Mouse (Mus musculus) heart, adult 2 months (tissue): Measurements from ENCODE around the gene Ubc. TPM values are rescaled to one million over a fixed set of nuclear protein-coding genes. Genes with fewer than 3 reads are reported as not detected.
A peak's percentile ranks its signal among the peaks of the same experiment; 100 is the strongest.

ENCODE experiments used
- DNase-seq, 2 experiments: peaks; one replicate each; pipeline ENCODE4 v3.0.0; 2021
- H3K27ac ChIP-seq: fragments of 200-600 bp; 2 replicates; pipeline ENCODE4 v1.8.1; 2022
- H3K27me3 ChIP-seq: fragments of 200-500 bp; 2 replicates; pipeline ENCODE4 v1.6.1; 2012; ENCODE audit warnings: mild to moderate bottlenecking, low read length, inconsistent platforms, mixed read lengths; ENCODE audit not compliant: control insufficient read depth, insufficient read depth
- H3K36me3 ChIP-seq: fragments of 200-500 bp; 2 replicates; pipeline ENCODE4 v1.6.1; 2012; ENCODE audit warnings: low read length, inconsistent platforms; ENCODE audit not compliant: control insufficient read depth, insufficient read depth
- H3K4me1 ChIP-seq: fragments of 200-500 bp; 2 replicates; pipeline ENCODE4 v1.6.1; 2011; ENCODE audit warnings: low read length; ENCODE audit not compliant: control insufficient read depth, insufficient read depth
- H3K4me3 ChIP-seq: fragments of 200-600 bp; 2 replicates; pipeline ENCODE4 v1.8.1; 2022
- H3K79me2 ChIP-seq: fragments of 200-500 bp; replicated peaks from 2 replicates; pipeline ENCODE4 v1.6.1; 2012; ENCODE audit warnings: mild to moderate bottlenecking, inconsistent platforms, low read length, moderate library complexity, mixed read lengths; ENCODE audit not compliant: control insufficient read depth, insufficient read depth
- H3K9ac ChIP-seq: fragments of 200-500 bp; 2 replicates; pipeline ENCODE4 v1.6.1; 2012; ENCODE audit warnings: low read depth, mild to moderate bottlenecking, control low read depth, inconsistent platforms, low read length, mixed read lengths
- CTCF ChIP-seq: fragments of 200-600 bp; IDR thresholded peaks from 2 replicates; pipeline ENCODE4 v1.8.1; 2022; ENCODE audit warnings: antibody characterized with exemption, mild to moderate bottlenecking, moderate library complexity
- EP300 ChIP-seq: fragments of 200-500 bp; IDR thresholded peaks from 2 replicates; pipeline ENCODE4 v1.6.1; 2011; ENCODE audit warnings: low read depth, low read length, control low read depth; ENCODE audit not compliant: insufficient read depth
- POLR2A ChIP-seq: fragments of 200-500 bp; IDR thresholded peaks from 2 replicates; pipeline ENCODE4 v1.6.1; 2011; ENCODE audit warnings: mild to moderate bottlenecking, low read depth, low read length, control low read depth; ENCODE audit not compliant: insufficient read depth
- WGBS: fragments of 180-500 bp; shearing (Covaris S2); methylation state at CpG from one replicate; pipeline ENCODE4 v1.1.7; 2018; 5-methylcytosine and 5-hydroxymethylcytosine counted together
- intact Hi-C: fragments of 180-260 bp; cut with DNase I; formaldehyde crosslinking; loops from one replicate; pipeline ENCODE4 v1.15.1; 2025
- polyA plus RNA-seq: library from polyadenylated mRNA; depleted of rRNA; stranded (reverse); fragments of >200 nt; gene quantifications from 2 replicates; pipeline ENCODE4 v1.2.3, GENCODE M21; 2012
- total RNA-seq, 2 experiments: library from RNA; stranded (reverse); gene quantifications; 2 replicates each; pipeline ENCODE4 v1.2.3; 2021

Ubc gene
- total and polyA plus RNA-seq, 3 experiments, result 664 to 1,473 (median 894) TPM

- TF ChIP-seq POLR2A, result peak; percentile 61
- TF ChIP-seq CTCF, result peak; percentile 83
- TF ChIP-seq EP300, result peak; percentile 78
- Histone ChIP-seq H3K4me3 (no peak overlapping the region), H3K9ac (no peak overlapping the region; the same call in 1 of the 2 replicates), H3K36me3 (peaks cover 32% of the 10 kb centered on the region), H3K4me1 (peaks cover 9% of the 10 kb centered on the region), H3K27me3 (no peaks in the 10 kb centered on the region), H3K79me2 (no peaks in the 10 kb centered on the region), H3K27ac (peak overlapping the region; percentile 11; the same call in 1 of the 2 replicates)
- intact Hi-C loops, result no loop called here
- WGBS, result 19% methylated on average over 6 of the region's 6 CpGs
- peak; percentile 54 to 60 for DNase-seq
These were observed 7.1 kb downstream of the Ubc start for GRCm38 (mm10) chr5:125382673-125383558.

- WGBS, result 38% methylated on average over 5 of the region's 5 CpGs
- DNase-seq, result no peak
- no peak overlapping the region for H3K4me3 ChIP-seq
- peaks cover 32% of the 10 kb centered on the region for H3K36me3 ChIP-seq
- intact Hi-C loops, result no loop called here
- peaks cover 9% of the 10 kb centered on the region for H3K4me1 ChIP-seq
- H3K79me2 ChIP-seq, result no peaks in the 10 kb centered on the region
- no peak overlapping the region for H3K9ac ChIP-seq
- no peak overlapping the region; the same call in 1 of the 2 replicates for H3K27ac ChIP-seq
- TF ChIP-seq POLR2A, result no peak
- TF ChIP-seq EP300, result no peak
- H3K27me3 ChIP-seq, result no peaks in the 10 kb centered on the region
These were observed 7.9 kb downstream of the Ubc start for GRCm38 (mm10) chr5:125381954-125382672.

GRCm38 (mm10) chr5:125378919-125379318 is 11.1 kb downstream of the Ubc start:
- H3K27me3 ChIP-seq, result no peaks in the 10 kb centered on the region
- DNase-seq, result no peak
- H3K9ac ChIP-seq, result no peak overlapping the region
- no peak overlapping the region for H3K27ac ChIP-seq
- H3K4me1 ChIP-seq, result peaks cover 3% of the 10 kb centered on the region; the same call in 1 of the 2 replicates
- H3K36me3 ChIP-seq, result peaks cover 11% of the 10 kb centered on the region
- 71% methylated on average over 5 of the region's 5 CpGs for WGBS
- peak; percentile 54 for TF ChIP-seq CTCF
- no peak for TF ChIP-seq EP300
- TF ChIP-seq POLR2A, result no peak
- H3K79me2 ChIP-seq, result no peaks in the 10 kb centered on the region
- no peak overlapping the region for H3K4me3 ChIP-seq
- intact Hi-C loops, result loop anchor here (2.0 kb wide), 1 partner anchor 82 kb away; no protein-coding TSS in a partner anchor

- Histone ChIP-seq H3K36me3 (no peaks in the 10 kb centered on the region), H3K79me2 (no peaks in the 10 kb centered on the region), H3K4me3 (no peak overlapping the region), H3K4me1 (no peaks in the 10 kb centered on the region), H3K27ac (no peak overlapping the region), H3K27me3 (no peaks in the 10 kb centered on the region), H3K9ac (no peak overlapping the region)
- TF ChIP-seq EP300 (no peak), POLR2A (no peak), CTCF (no peak)
- intact Hi-C loops, result no loop called here
- WGBS, result 75% methylated on average over 7 of the region's 7 CpGs
- DNase-seq, result no peak
These were observed 12.8 kb downstream of the Ubc start for GRCm38 (mm10) chr5:125377214-125377613.

GRCm38 (mm10) chr5:125375871-125376270 is 14.1 kb downstream of the Ubc start:
- H3K4me1 ChIP-seq, result no peaks in the 10 kb centered on the region
- no peak overlapping the region for H3K4me3 ChIP-seq
- no peaks in the 10 kb centered on the region for H3K36me3 ChIP-seq
- intact Hi-C loops, result no loop called here
- TF ChIP-seq CTCF (no peak), POLR2A (no peak), EP300 (no peak)
- no peak overlapping the region for H3K27ac ChIP-seq
- H3K79me2 ChIP-seq, result no peaks in the 10 kb centered on the region
- H3K9ac ChIP-seq, result no peak overlapping the region
- H3K27me3 ChIP-seq, result no peaks in the 10 kb centered on the region
- 69% methylated on average over 2 of the region's 2 CpGs for WGBS
- DNase-seq, result no peak

- no peak for TF ChIP-seq CTCF
- no peak for TF ChIP-seq EP300
- no peak for TF ChIP-seq POLR2A
- no peak overlapping the region for H3K4me3 ChIP-seq
- intact Hi-C loops, result no loop called here
- H3K9ac ChIP-seq, result no peak overlapping the region
- H3K79me2 ChIP-seq, result no peaks in the 10 kb centered on the region
- DNase-seq, result no peak
- no peak overlapping the region for H3K27ac ChIP-seq
- H3K4me1 ChIP-seq, result no peaks in the 10 kb centered on the region
- no peaks in the 10 kb centered on the region for H3K36me3 ChIP-seq
- WGBS, result 57% methylated on average over 4 of the region's 4 CpGs
- no peaks in the 10 kb centered on the region for H3K27me3 ChIP-seq
These were observed 18.0 kb downstream of the Ubc start for GRCm38 (mm10) chr5:125372027-125372426.
